In the genomic region with DNA sequence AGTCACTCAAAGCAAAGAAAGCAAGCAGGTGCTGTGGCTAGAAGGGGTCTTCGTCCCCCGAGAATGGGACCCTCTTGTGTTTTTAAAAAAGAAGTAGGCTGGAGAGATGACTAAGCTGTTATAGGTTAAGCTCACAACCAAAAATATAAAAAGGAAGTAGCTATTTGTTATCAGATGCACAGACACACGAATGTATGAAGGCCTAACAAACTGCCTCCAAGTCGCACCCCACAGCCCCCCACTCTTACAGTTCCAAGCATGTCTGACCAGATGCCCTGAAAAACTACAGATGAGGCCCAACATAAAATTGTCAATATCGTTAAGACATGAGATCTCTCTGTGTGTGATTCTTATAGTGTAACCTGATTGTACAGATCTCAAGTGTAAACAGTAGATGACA, we compare ENCODE assay signal across 28 mouse cellular contexts. TPM values are rescaled to one million over a fixed set of nuclear protein-coding genes. Genes with fewer than 3 reads are reported as not detected.
DNase-seq lines count a peak whose midpoint lies in the region; ATAC-seq and TF ChIP-seq lines count a peak whose summit lies in the region.
"Had no signal": no experiment of that assay in that cellular context is flagged by ENCODE, and none has a peak within 500 bp of the region (broad histone marks: within the 10 kb centered on the region; RNA-seq: fewer than 3 reads in every experiment).

No protein-coding gene starts in this region.

- peak overlapping the region; percentile 64 for H3K27ac ChIP-seq in MEL (ENCODE audit: control insufficient read depth, low read depth, low read length)
- H3K27ac ChIP-seq in embryonic facial prominence, embryonic 10.5 days (replicated peaks), result no peak overlapping the region

- DNase-seq in 416B (ENCODE audit: low read depth) (peak; percentile 16), A20 (ENCODE audit: low read depth, low spot score) (peak; percentile 61), MEL (ENCODE audit: low read depth, low spot score) (peak; percentile 72), liver (no peak)
- DNase-seq in heart, adult 8-10 months (ENCODE audit: low spot score), result no peak
- DNase-seq in embryonic facial prominence, embryonic 10.5 days (ENCODE audit: low spot score), result no peak
- DNase-seq in thymus, postnatal 4 days, result no peak
- DNase-seq: adrenal gland, adult 2 months; adrenal gland, adult 8-10 months; adrenal gland, postnatal 10 days; adrenal gland, postnatal 14 days; adrenal gland, postnatal 25 days; adrenal gland, postnatal 36 days; B cell, adult 2 months; cerebellum, adult 11 months; cerebellum, adult 11-12 months; cerebellum, adult 18-20 months; cerebellum, adult 2 months; cerebellum, adult 8-10 months had no signal

- TF ChIP-seq RAD21 in MEL (IDR thresholded peaks at IDR 0.05; ENCODE audit: low read depth, low read length), result no peak

- ATAC-seq in common myeloid progenitor, adult 5-6 weeks (replicated peaks; ENCODE audit: low read depth, poor library complexity, severe bottlenecking), result peak; percentile 36; the same call in 1 of the 2 replicates
- ATAC-seq: activated CD4-positive, CD25-positive, alpha-beta regulatory T cell, adult 4 months; CD4-positive, CD25-positive, alpha-beta regulatory T cell, adult 4 months; Patski had no signal

- H3K9me3 ChIP-seq in MEL (replicated peaks; ENCODE audit: insufficient read depth, low read length), result no peaks in the 10 kb centered on the region
- H3K9me3 ChIP-seq in embryonic facial prominence, embryonic 10.5 days, result no peaks in the 10 kb centered on the region

- no peak overlapping the region for H3K4me3 ChIP-seq in MEL (ENCODE audit: control insufficient read depth in 1 of 2, insufficient read depth in 1 of 2, low read depth in 2 of 2, low read length in 2 of 2)
- H3K4me3 ChIP-seq in embryonic facial prominence, embryonic 10.5 days, result no peak overlapping the region

- peaks cover 11 to 17% of the 10 kb centered on the region in 2 experiments for H3K4me1 ChIP-seq in MEL (ENCODE audit: control insufficient read depth in 1 of 2, insufficient read depth in 2 of 2, low read length in 2 of 2)
- peaks cover 14% of the 10 kb centered on the region for H3K4me1 ChIP-seq in embryonic facial prominence, embryonic 10.5 days

- TF ChIP-seq POLR2A in MEL (IDR thresholded peaks at IDR 0.05; ENCODE audit: control insufficient read depth in 1 of 2, insufficient read depth in 1 of 2, low read depth in 1 of 2, low read length in 2 of 2, poor library complexity in 1 of 2), result no peak

- no peaks in the 10 kb centered on the region for H3K79me2 ChIP-seq in MEL (ENCODE audit: control insufficient read depth, insufficient read depth, low read length, poor library complexity)

- 89% methylated on average over 5 of the region's 5 CpGs for WGBS in embryonic facial prominence, embryonic 10.5 days

- TF ChIP-seq EP300 in MEL (IDR thresholded peaks at IDR 0.05; ENCODE audit: low read depth in 1 of 2, low read length in 2 of 2), result peak; percentile 58 to 83; a peak in 3 of 4 replicates

- peaks cover 0 to 16% of the 10 kb centered on the region in 2 experiments; a peak in 2 of 4 replicates for H3K36me3 ChIP-seq in MEL (ENCODE audit: control insufficient read depth in 1 of 2, insufficient read depth in 2 of 2, low read length in 2 of 2)
- H3K36me3 ChIP-seq in embryonic facial prominence, embryonic 10.5 days (replicated peaks), result no peaks in the 10 kb centered on the region
- H3K36me3 ChIP-seq: G1E had no signal

- TF ChIP-seq CTCF in MEL (IDR thresholded peaks at IDR 0.05 in 2 of 3, conservative IDR thresholded peaks at IDR 0.05 in 1 of 3; ENCODE audit: control insufficient read depth in 1 of 3, insufficient read depth in 1 of 3, low read depth in 2 of 3, low read length in 3 of 3, poor library complexity in 1 of 3, severe bottlenecking in 1 of 3), result no peak

- H3K27me3 ChIP-seq in MEL (ENCODE audit: control insufficient read depth in 1 of 2, insufficient read depth in 2 of 2, low read length in 2 of 2), result no peaks in the 10 kb centered on the region; a peak in 1 of 4 replicates
- peaks cover 26% of the 10 kb centered on the region for H3K27me3 ChIP-seq in embryonic facial prominence, embryonic 10.5 days (replicated peaks; ENCODE audit: low read depth, poor library complexity, severe bottlenecking)
- H3K27me3 ChIP-seq: CH12.LX, Patski had no signal

- H3K9ac ChIP-seq in MEL (ENCODE audit: control insufficient read depth, low read depth, low read length, poor library complexity, severe bottlenecking), result peak overlapping the region; percentile 42

TF ChIP-seq in MEL, 35 proteins besides CTCF, POLR2A, EP300 and RAD21:
- TF ChIP-seq MAX (IDR thresholded peaks at IDR 0.05; ENCODE audit: low read length), result no peak
- TF ChIP-seq NRF1 (IDR thresholded peaks at IDR 0.05; ENCODE audit: insufficient read depth, low read depth, low read length, poor library complexity, severe bottlenecking), result no peak
- no peak for TF ChIP-seq ELF1 (IDR thresholded peaks at IDR 0.05; ENCODE audit: low read depth, low read length)
- peak; percentile 23; the same call in 1 of the 2 replicates for TF ChIP-seq SIN3A (IDR thresholded peaks at IDR 0.05; ENCODE audit: low read length)
- no peak for TF ChIP-seq POLR2AphosphoS5 (IDR thresholded peaks at IDR 0.05; ENCODE audit: borderline replicate concordance, low read depth, low read length)
- 0 out of 2 replicates have a peak, but pooled peaks have one; percentile 3 for TF ChIP-seq JUND (IDR thresholded peaks at IDR 0.05; ENCODE audit: low read depth, low read length)
- 0 out of 2 replicates have a peak, but pooled peaks have one; percentile 27 for TF ChIP-seq RCOR1 (IDR thresholded peaks at IDR 0.05; ENCODE audit: low read depth, low read length)
- peak; percentile 53; the same call in 1 of the 2 replicates for TF ChIP-seq ETS1 (IDR thresholded peaks at IDR 0.05; ENCODE audit: low read depth, low read length)
- TF ChIP-seq MXI1 (IDR thresholded peaks at IDR 0.05; ENCODE audit: low read depth, low read length), result peak; percentile 35; the same call in 1 of the 2 replicates
- no peak for TF ChIP-seq GABPA (IDR thresholded peaks at IDR 0.05; ENCODE audit: low read depth, low read length)
- no peak for TF ChIP-seq UBTF (IDR thresholded peaks at IDR 0.05; ENCODE audit: borderline replicate concordance, insufficient read depth, low read depth, low read length)
- TF ChIP-seq SMC3 (IDR thresholded peaks at IDR 0.05; ENCODE audit: low read depth, low read length), result no peak
- no peak for TF ChIP-seq POLR2AphosphoS2 (IDR thresholded peaks at IDR 0.05; ENCODE audit: low read length)
- no peak for TF ChIP-seq E2F4 (IDR thresholded peaks at IDR 0.05; ENCODE audit: borderline replicate concordance, low read depth, low read length)
- TF ChIP-seq MEF2A (IDR thresholded peaks at IDR 0.05; ENCODE audit: extremely low read depth, insufficient replicate concordance, low read depth, low read length, poor library complexity, severe bottlenecking), result 0 out of 2 replicates have a peak, but pooled peaks have one; percentile 57
- TF ChIP-seq TBP (IDR thresholded peaks at IDR 0.05; ENCODE audit: low read depth, low read length), result no peak
- TF ChIP-seq CHD2 (IDR thresholded peaks at IDR 0.05; ENCODE audit: low read length), result no peak
- no peak for TF ChIP-seq TAL1 (IDR thresholded peaks at IDR 0.05; ENCODE audit: low read length)
- no peak for TF ChIP-seq MYC (IDR thresholded peaks at IDR 0.05; ENCODE audit: low read depth, low read length)
- TF ChIP-seq MAFK (IDR thresholded peaks at IDR 0.05; ENCODE audit: borderline replicate concordance, low read depth, low read length), result no peak
- TF ChIP-seq BHLHE40 (IDR thresholded peaks at IDR 0.05; ENCODE audit: borderline replicate concordance, low read depth, low read length), result no peak
- TF ChIP-seq GATA1 (IDR thresholded peaks at IDR 0.05; ENCODE audit: low read depth, low read length), result peak; percentile 87
- TF ChIP-seq NELFE (IDR thresholded peaks at IDR 0.05; ENCODE audit: low read depth, low read length), result no peak
- peak; percentile 30; the same call in 1 of the 2 replicates for TF ChIP-seq TCF12 (IDR thresholded peaks at IDR 0.05; ENCODE audit: low read depth, low read length)
- peak; percentile 39; the same call in 1 of the 2 replicates for TF ChIP-seq ZNF384 (IDR thresholded peaks at IDR 0.05; ENCODE audit: low read depth, low read length)
- no peak for TF ChIP-seq USF2 (IDR thresholded peaks at IDR 0.05; ENCODE audit: borderline replicate concordance in 1 of 2, insufficient read depth in 1 of 2, low read depth in 1 of 2, low read length in 2 of 2)
- TF ChIP-seq KAT2A (conservative IDR thresholded peaks at IDR 0.05; ENCODE audit: low read depth, low read length), result no peak
- no peak for TF ChIP-seq CHD1 (IDR thresholded peaks at IDR 0.05; ENCODE audit: low read depth, low read length)
- TF ChIP-seq ZC3H11A (IDR thresholded peaks at IDR 0.05; ENCODE audit: low read depth, low read length), result no peak
- peak; percentile 34; the same call in 1 of the 2 replicates for TF ChIP-seq HCFC1 (IDR thresholded peaks at IDR 0.05; ENCODE audit: low read depth, low read length)
- TF ChIP-seq MYB (IDR thresholded peaks at IDR 0.05; ENCODE audit: low read depth, low read length), result no peak
- no peak for TF ChIP-seq MAZ (IDR thresholded peaks at IDR 0.05; ENCODE audit: low read depth, low read length)
- TF ChIP-seq USF1 (IDR thresholded peaks at IDR 0.05; ENCODE audit: low read depth, low read length), result no peak
- TF ChIP-seq ZMIZ1 (IDR thresholded peaks at IDR 0.05; ENCODE audit: low read depth, low read length), result no peak
- no peak for TF ChIP-seq ZKSCAN1 (IDR thresholded peaks at IDR 0.05; ENCODE audit: low read depth, low read length)

RNA-seq across cellular contexts. Expression of a gene that starts 23.6 kb away (rescaled TPM):
- total RNA-seq in MEL (2012; rRNA removed), result 0.13 TPM in 1 of 2 replicates, not detected in the other
- polyA plus RNA-seq in MEL (2012; ENCODE audit: insufficient read depth in 1 of 2, insufficient read length in 2 of 2, low read depth in 1 of 2, low replicate concordance in 2 of 2, missing spikeins in 1 of 2), result not detected
- not detected in 2 replicates for total RNA-seq in common myeloid progenitor, adult 5-6 weeks (2017)
- not detected for total RNA-seq in heart, adult 8-10 months (2022)
- polyA plus RNA-seq in embryonic facial prominence, embryonic 10.5 days (2016; fragmentation: Nextera tagmentation; extraction: Ambion mirVana), result not detected in 2 replicates
- total RNA-seq: adrenal gland, adult 18-20 months; adrenal gland, adult 2 months; adrenal gland, adult 8-10 months; adrenal gland, postnatal 25 days; adrenal gland, postnatal 36 days; G1E had no signal
- polyA plus RNA-seq: activated CD4-positive, CD25-positive, alpha-beta regulatory T cell, adult 4 months; brain, embryonic 14.5 days; C2C12; CD4-positive, CD25-positive, alpha-beta regulatory T cell, adult 4 months; G1E; Patski had no signal

RNA-seq across cellular contexts. Expression of a gene that starts 52.5 kb away (rescaled TPM):
- not detected in 2 replicates for total RNA-seq in MEL (2012; rRNA removed)
- not detected for polyA plus RNA-seq in MEL (2012; ENCODE audit: insufficient read depth in 1 of 2, insufficient read length in 2 of 2, low read depth in 1 of 2, low replicate concordance in 2 of 2, missing spikeins in 1 of 2)
- not detected in 2 replicates for total RNA-seq in common myeloid progenitor, adult 5-6 weeks (2017)
- under 1 TPM in 1 of 4 experiments, not detected in 3; 0.06 TPM for total RNA-seq in heart, adult 8-10 months (2022)
- polyA plus RNA-seq in embryonic facial prominence, embryonic 10.5 days (2016; fragmentation: Nextera tagmentation; extraction: Ambion mirVana), result 0.87 and 1.5 TPM in 2 replicates
- total RNA-seq: adrenal gland, adult 18-20 months; adrenal gland, adult 2 months; adrenal gland, adult 8-10 months; adrenal gland, postnatal 14 days; adrenal gland, postnatal 25 days; adrenal gland, postnatal 36 days; CH12.LX; G1E had no signal
- polyA plus RNA-seq: activated CD4-positive, CD25-positive, alpha-beta regulatory T cell, adult 4 months; adrenal gland, adult 2 months; CD4-positive, CD25-positive, alpha-beta regulatory T cell, adult 4 months; G1E had no signal

Comparison
In these comparisons a context has a peak if more than half of its experiments do, and no peak if none do; other contexts are left out.
1. DNase-seq: peak in 416B (single experiment), A20 (single experiment) and MEL (single experiment); none in heart, adult 8-10 months (single experiment), liver (single experiment), embryonic facial prominence, embryonic 10.5 days (single experiment) and thymus, postnatal 4 days (single experiment).